Mouse (Mus musculus) colon, adult 2 months (tissue): Measurements from ENCODE around the gene Tmem267. TPM values are rescaled to one million over a fixed set of nuclear protein-coding genes. Genes with fewer than 3 reads are reported as not detected.

ENCODE experiments used
- polyA plus RNA-seq: library from polyadenylated mRNA; depleted of rRNA; stranded (reverse); fragments of >200 nt; gene quantifications from 2 replicates; pipeline ENCODE4 v1.2.3, GENCODE M21; 2012; rRNA removed

Gene Tmem267
- 3.9 and 5.9 TPM in 2 replicates for polyA plus RNA-seq

GRCm38 (mm10) chr13:119487880-119488580, at the start of gene Tmem267, which contains the start of gene 3110070M22Rik:
TSS of gene Tmem267 (plus strand) at chr13:119488039.
TSS of gene 3110070M22Rik (minus strand) at chr13:119488383.

GRCm38 (mm10) chr13:119462596-119463560, 25.0 kb upstream of the Tmem267 start, which contains the start of gene 4833420G17Rik:
TSS of gene 4833420G17Rik (plus strand) at chr13:119462768.

GRCm38 (mm10) chr13:119623634-119624033, 135.8 kb downstream of the Tmem267 start, which contains the start of gene Ccl28:
TSS of gene Ccl28 (plus strand) at chr13:119623819.

Other genes with a start within 250 kb of the Tmem267 start
- 10.6 and 12.1 TPM in 2 replicates for gene Paip1, start 59.4 kb upstream of the Tmem267 start, polyA plus RNA-seq
- 9.4 and 14.9 TPM in 2 replicates for gene 4833420G17Rik, start 25.3 kb upstream of the Tmem267 start, polyA plus RNA-seq
- gene 3110070M22Rik, start 344 bp downstream of the Tmem267 start, polyA plus RNA-seq, result 0.79 and 3.4 TPM in 2 replicates
- gene Ccl28, start 135.8 kb downstream of the Tmem267 start, polyA plus RNA-seq, result 10.0 and 14.2 TPM in 2 replicates
- gene Hmgcs1, start 202.3 kb downstream of the Tmem267 start, polyA plus RNA-seq, result 28.4 and 33.1 TPM in 2 replicates